Mouse (Mus musculus): ENCODE data around the gene D6Wsu163e. TPM values are rescaled to one million over a fixed set of nuclear protein-coding genes. Genes with fewer than 3 reads are reported as not detected.

Gene D6Wsu163e
- polyA plus RNA-seq, 1 experiment: 12.2 TPM

DNA sequence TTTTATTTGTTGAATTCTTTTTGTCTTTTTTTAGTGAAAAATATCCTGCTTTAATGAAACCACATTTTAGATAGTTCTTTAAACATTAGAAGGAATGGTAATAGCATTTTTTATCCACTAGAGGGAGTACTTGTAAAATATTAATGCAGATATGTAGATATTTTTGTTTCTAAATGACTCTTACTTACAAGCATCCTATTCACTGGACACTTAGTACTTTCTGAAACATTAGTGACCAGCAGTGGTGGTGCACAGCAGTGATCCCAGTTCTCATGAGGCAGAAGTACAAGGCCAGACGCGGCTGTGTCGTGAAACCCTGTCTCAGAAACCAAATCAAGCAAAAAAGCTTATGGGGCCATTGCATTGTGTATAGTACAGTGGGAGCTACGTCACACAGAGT is 8.6 kb downstream of the D6Wsu163e start:
- Histone ChIP-seq H3ac (ENCODE audit: control insufficient read depth, insufficient read length, low read depth) (no peak overlapping the region), H3K79me3 (ENCODE audit: low read depth) (no peaks in the 10 kb centered on the region), H3K36me3 (ENCODE audit: control insufficient read depth, insufficient read depth) (peaks cover 7% of the 10 kb centered on the region), H3K27me3 (ENCODE audit: control insufficient read depth, insufficient read depth, insufficient read length) (no peaks in the 10 kb centered on the region), H3K79me2 (ENCODE audit: control insufficient read depth, insufficient read depth) (no peaks in the 10 kb centered on the region), H3K4me3 (ENCODE audit: insufficient read depth, poor library complexity, severe bottlenecking) (no peak overlapping the region)
- TF ChIP-seq MYOD1 (IDR thresholded peaks at IDR 0.05; ENCODE audit: control insufficient read depth, insufficient read length, low read depth): no peak
- no peak for TF ChIP-seq CEBPB (IDR thresholded peaks at IDR 0.05; ENCODE audit: low read depth)
- TF ChIP-seq MYOG (IDR thresholded peaks at IDR 0.05; ENCODE audit: control insufficient read depth, extremely low read depth, insufficient read length): no peak
- no peak for TF ChIP-seq USF1 (IDR thresholded peaks at IDR 0.05; ENCODE audit: low read depth)
- TF ChIP-seq FOSL1 (IDR thresholded peaks at IDR 0.05; ENCODE audit: insufficient read depth, low read length, poor library complexity, severe bottlenecking): no peak
- no peak for TF ChIP-seq MAX (IDR thresholded peaks at IDR 0.05)
- TF ChIP-seq CTCF (IDR thresholded peaks at IDR 0.05; ENCODE audit: control insufficient read depth, insufficient read depth, insufficient read length): no peak

DNA sequence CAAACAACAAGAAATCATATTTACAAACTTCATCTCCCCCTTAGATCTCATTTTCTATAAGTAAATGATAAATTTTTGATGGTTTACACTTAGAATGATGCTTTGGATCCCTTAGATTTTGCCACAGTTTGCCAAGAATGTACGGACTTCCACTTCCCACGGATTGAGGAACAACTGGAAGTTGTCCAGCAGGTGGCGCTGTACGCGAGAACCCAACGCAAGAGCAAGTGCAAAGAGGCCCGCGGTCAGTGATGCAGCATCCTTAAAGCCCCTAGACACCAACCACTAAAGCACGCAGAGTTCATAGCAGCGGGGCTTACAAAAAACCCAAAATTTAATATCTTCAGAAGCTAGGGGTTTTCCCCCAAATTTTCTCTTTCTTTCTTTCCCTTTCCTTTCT is 16.0 kb downstream of the D6Wsu163e start:
- Histone ChIP-seq H3ac (ENCODE audit: control insufficient read depth, insufficient read length, low read depth) (no peak overlapping the region), H3K27me3 (ENCODE audit: control insufficient read depth, insufficient read depth, insufficient read length) (no peaks in the 10 kb centered on the region), H3K79me3 (ENCODE audit: low read depth) (no peaks in the 10 kb centered on the region), H3K4me3 (ENCODE audit: insufficient read depth, poor library complexity, severe bottlenecking) (no peak overlapping the region), H3K79me2 (ENCODE audit: control insufficient read depth, insufficient read depth) (no peaks in the 10 kb centered on the region), H3K36me3 (ENCODE audit: control insufficient read depth, insufficient read depth) (peaks cover 12% of the 10 kb centered on the region)
- TF ChIP-seq CTCF (IDR thresholded peaks at IDR 0.05; ENCODE audit: control insufficient read depth, insufficient read depth, insufficient read length) (peak; percentile 73), MYOG (IDR thresholded peaks at IDR 0.05; ENCODE audit: control insufficient read depth, extremely low read depth, insufficient read length) (no peak), CEBPB (IDR thresholded peaks at IDR 0.05; ENCODE audit: low read depth) (no peak), USF1 (IDR thresholded peaks at IDR 0.05; ENCODE audit: low read depth) (no peak), FOSL1 (IDR thresholded peaks at IDR 0.05; ENCODE audit: insufficient read depth, low read length, poor library complexity, severe bottlenecking) (no peak), MYOD1 (IDR thresholded peaks at IDR 0.05; ENCODE audit: control insufficient read depth, insufficient read length, low read depth) (no peak)

DNA sequence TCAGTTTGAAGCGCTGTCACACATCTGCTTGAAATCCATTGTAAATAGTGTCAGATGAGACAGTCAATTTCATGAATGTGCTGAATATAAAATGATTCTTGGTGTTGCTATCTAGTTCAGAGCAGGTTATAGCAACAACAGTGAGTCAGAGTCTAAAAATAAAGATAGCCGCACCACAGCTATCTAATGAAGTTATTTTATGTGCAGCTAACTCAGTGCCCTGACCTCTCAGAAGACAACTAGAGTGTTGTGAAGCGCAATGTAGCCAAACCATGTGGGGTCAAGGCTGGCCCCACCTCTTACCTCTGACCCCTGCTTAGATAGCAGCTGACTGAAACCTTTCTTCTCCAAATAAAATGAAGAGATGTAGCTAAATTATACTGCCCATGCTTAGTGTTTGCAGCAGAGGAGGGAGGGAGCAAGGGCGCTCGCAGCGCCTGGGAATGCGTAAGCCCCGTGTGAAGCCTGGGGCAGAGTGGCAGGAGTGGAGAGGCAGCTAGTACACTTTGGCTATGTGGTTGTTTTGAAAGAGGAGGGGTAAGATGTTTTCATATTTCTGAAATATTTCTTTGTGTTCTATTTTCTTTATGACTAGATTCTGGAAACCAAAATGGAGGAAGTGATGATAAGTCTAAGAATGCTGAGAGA is 21.7 kb downstream of the D6Wsu163e start:
- no peak for TF ChIP-seq MAX (IDR thresholded peaks at IDR 0.05)
- no peak for TF ChIP-seq USF1 (IDR thresholded peaks at IDR 0.05; ENCODE audit: low read depth)
- no peak for TF ChIP-seq CEBPB (IDR thresholded peaks at IDR 0.05; ENCODE audit: low read depth)
- no peak for TF ChIP-seq FOSL1 (IDR thresholded peaks at IDR 0.05; ENCODE audit: insufficient read depth, low read length, poor library complexity, severe bottlenecking)
- Histone ChIP-seq H3K27me3 (ENCODE audit: control insufficient read depth, insufficient read depth, insufficient read length) (no peaks in the 10 kb centered on the region), H3K79me3 (ENCODE audit: low read depth) (no peaks in the 10 kb centered on the region)

DNA sequence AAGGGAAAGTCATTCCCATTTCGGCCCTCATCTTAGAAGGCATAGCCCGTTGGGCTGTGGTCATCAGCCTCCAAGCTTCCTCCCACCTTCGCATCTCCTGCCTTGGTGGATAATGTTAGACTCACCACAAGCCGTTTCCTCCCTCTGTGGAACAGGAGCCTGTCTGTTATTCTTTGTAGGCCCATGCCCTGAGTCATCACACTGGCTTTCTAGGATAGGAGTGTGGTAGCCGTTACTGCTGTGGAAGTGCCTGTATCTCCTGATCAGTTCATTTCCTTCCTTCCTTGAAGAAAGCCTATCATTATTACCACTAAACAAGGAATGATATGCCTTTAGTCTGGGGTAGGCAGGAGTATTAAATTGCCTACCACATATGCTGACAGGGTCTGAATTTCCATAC is 22.9 kb downstream of the D6Wsu163e start:
- Histone ChIP-seq H3ac (ENCODE audit: control insufficient read depth, insufficient read length, low read depth) (no peak overlapping the region), H3K79me2 (ENCODE audit: control insufficient read depth, insufficient read depth) (no peaks in the 10 kb centered on the region), H3K36me3 (ENCODE audit: control insufficient read depth, insufficient read depth) (peaks cover 5% of the 10 kb centered on the region), H3K79me3 (ENCODE audit: low read depth) (no peaks in the 10 kb centered on the region), H3K27me3 (ENCODE audit: control insufficient read depth, insufficient read depth, insufficient read length) (no peaks in the 10 kb centered on the region), H3K4me3 (ENCODE audit: insufficient read depth, poor library complexity, severe bottlenecking) (no peak overlapping the region)
- TF ChIP-seq MAX (IDR thresholded peaks at IDR 0.05) (no peak), MYOD1 (IDR thresholded peaks at IDR 0.05; ENCODE audit: control insufficient read depth, insufficient read length, low read depth) (no peak), CEBPB (IDR thresholded peaks at IDR 0.05; ENCODE audit: low read depth) (no peak), FOSL1 (IDR thresholded peaks at IDR 0.05; ENCODE audit: insufficient read depth, low read length, poor library complexity, severe bottlenecking) (no peak), MYOG (IDR thresholded peaks at IDR 0.05; ENCODE audit: control insufficient read depth, extremely low read depth, insufficient read length) (no peak), USF1 (IDR thresholded peaks at IDR 0.05; ENCODE audit: low read depth) (no peak), CTCF (IDR thresholded peaks at IDR 0.05; ENCODE audit: control insufficient read depth, insufficient read depth, insufficient read length) (no peak)

More for the DNA sequence above, 21.7 kb downstream of the D6Wsu163e start:
- Histone ChIP-seq H3ac (ENCODE audit: control insufficient read depth, insufficient read length, low read depth) (no peak overlapping the region), H3K36me3 (ENCODE audit: control insufficient read depth, insufficient read depth) (peaks cover 5% of the 10 kb centered on the region), H3K79me2 (ENCODE audit: control insufficient read depth, insufficient read depth) (no peaks in the 10 kb centered on the region), H3K4me3 (ENCODE audit: insufficient read depth, poor library complexity, severe bottlenecking) (no peak overlapping the region)

DNA sequence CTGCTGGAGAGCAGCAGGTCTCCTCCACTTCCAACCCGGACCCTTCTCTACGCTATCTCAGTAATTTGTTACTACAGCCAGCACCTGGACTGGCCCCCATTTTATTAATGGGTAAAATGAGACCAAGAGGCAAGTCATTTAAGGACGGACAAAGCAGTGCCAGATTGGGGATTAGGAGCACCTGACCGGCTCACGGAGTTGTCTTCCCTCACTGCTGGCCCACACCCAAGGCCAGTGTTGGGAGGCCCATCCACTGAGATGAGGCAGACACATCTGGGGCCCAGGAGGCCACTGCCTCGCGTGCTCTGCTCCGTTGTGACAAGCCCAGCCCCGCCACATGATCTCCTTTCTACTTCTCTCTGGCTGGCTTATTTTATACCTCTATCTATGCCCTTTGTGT is 23.7 kb downstream of the D6Wsu163e start:
- Histone ChIP-seq H3K27me3 (ENCODE audit: control insufficient read depth, insufficient read depth, insufficient read length) (no peaks in the 10 kb centered on the region), H3K79me2 (ENCODE audit: control insufficient read depth, insufficient read depth) (no peaks in the 10 kb centered on the region)
- TF ChIP-seq CTCF (IDR thresholded peaks at IDR 0.05; ENCODE audit: control insufficient read depth, insufficient read depth, insufficient read length) (no peak), MYOG (IDR thresholded peaks at IDR 0.05; ENCODE audit: control insufficient read depth, extremely low read depth, insufficient read length) (no peak), CEBPB (IDR thresholded peaks at IDR 0.05; ENCODE audit: low read depth) (no peak), FOSL1 (IDR thresholded peaks at IDR 0.05; ENCODE audit: insufficient read depth, low read length, poor library complexity, severe bottlenecking) (no peak), USF1 (IDR thresholded peaks at IDR 0.05; ENCODE audit: low read depth) (no peak), MAX (IDR thresholded peaks at IDR 0.05) (no peak), MYOD1 (IDR thresholded peaks at IDR 0.05; ENCODE audit: control insufficient read depth, insufficient read length, low read depth) (no peak)

More for the DNA sequence above, 23.7 kb downstream of the D6Wsu163e start:
- Histone ChIP-seq H3K4me3 (ENCODE audit: insufficient read depth, poor library complexity, severe bottlenecking) (no peak overlapping the region), H3ac (ENCODE audit: control insufficient read depth, insufficient read length, low read depth) (no peak overlapping the region), H3K36me3 (ENCODE audit: control insufficient read depth, insufficient read depth) (peaks cover 7% of the 10 kb centered on the region), H3K79me3 (ENCODE audit: low read depth) (no peaks in the 10 kb centered on the region)

Measured in C2C12 (cell line).